Mouse (Mus musculus): ENCODE results near the gene Usp35.

GRCm38 (mm10) chr7:97307546-97307945, 24.3 kb downstream of the Usp35 start:
- TF ChIP-seq POLR2A (IDR thresholded peaks at IDR 0.05; ENCODE audit: borderline replicate concordance, extremely low read depth, insufficient read depth, insufficient read length, poor library complexity, severe bottlenecking) (no peak), CTCF (IDR thresholded peaks at IDR 0.05; ENCODE audit: borderline replicate concordance, extremely low read depth, insufficient read depth, insufficient read length) (no peak)
